Comparison of ENCODE assay signal across 9 mouse cellular contexts in genomic region chr5:30207276-30207675, GRCm38 (mm10). TPM values are rescaled to one million over a fixed set of nuclear protein-coding genes. Genes with fewer than 3 reads are reported as not detected.
DNase-seq lines count a peak whose midpoint lies in the region; ATAC-seq and TF ChIP-seq lines count a peak whose summit lies in the region.
"Had no signal": no experiment of that assay in that cellular context is flagged by ENCODE, and none has a peak within 500 bp of the region (broad histone marks: within the 10 kb centered on the region; RNA-seq: fewer than 3 reads in every experiment).

No protein-coding gene starts in this region.

- no peak overlapping the region for H3K9ac ChIP-seq in hindbrain, postnatal 0 days (replicated peaks; ENCODE audit: low read length)
- H3K9ac ChIP-seq in hindbrain, embryonic 13.5 days: no peak overlapping the region
- no peak overlapping the region for H3K9ac ChIP-seq in ES-Bruce4 (ENCODE audit: low read depth, poor library complexity, severe bottlenecking)

- peak; percentile 53 for TF ChIP-seq CTCF in hindbrain, postnatal 0 days (IDR thresholded peaks at IDR 0.05; ENCODE audit: low read depth)
- TF ChIP-seq CTCF in ES-Bruce4 (IDR thresholded peaks at IDR 0.05; ENCODE audit: low read depth, low read length): peak; percentile 55

- no peak for ATAC-seq in hindbrain, postnatal 0 days
- no peak for ATAC-seq in hindbrain, embryonic 13.5 days (ENCODE audit: low FRiP score)

- no peak for DNase-seq in hindbrain, postnatal 0 days (ENCODE audit: low spot score)
- peak; percentile 43 for DNase-seq in c-Kit-positive CD71-positive TER-119-negative erythroid progenitor cells, embryonic 14.5 days (ENCODE audit: low read depth)
- DNase-seq in lung, postnatal 14 days: peak; percentile 26
- DNase-seq in urinary bladder, adult 18-20 months (ENCODE audit: low spot score in 2 of 2): no peak
- DNase-seq in cerebellum, adult 18-20 months: no peak
- DNase-seq in heart, adult 11 months: no peak

- H3K4me2 ChIP-seq in hindbrain, postnatal 0 days (ENCODE audit: low read depth, low read length): no peak overlapping the region
- no peak overlapping the region for H3K4me2 ChIP-seq in hindbrain, embryonic 13.5 days

- H3K4me1 ChIP-seq in hindbrain, postnatal 0 days (ENCODE audit: insufficient read depth, low read length): no peaks in the 10 kb centered on the region
- H3K4me1 ChIP-seq in hindbrain, embryonic 13.5 days (replicated peaks): no peaks in the 10 kb centered on the region
- H3K4me1 ChIP-seq in ES-Bruce4 (ENCODE audit: control insufficient read depth, insufficient read depth, low read length): peaks cover 7% of the 10 kb centered on the region

- H3K27me3 ChIP-seq in hindbrain, postnatal 0 days (ENCODE audit: insufficient read depth, low read length): no peaks in the 10 kb centered on the region
- no peaks in the 10 kb centered on the region for H3K27me3 ChIP-seq in hindbrain, embryonic 13.5 days
- H3K27me3 ChIP-seq in ES-Bruce4 (ENCODE audit: control insufficient read depth, insufficient read depth, low read length, poor library complexity, severe bottlenecking): no peaks in the 10 kb centered on the region

- no peak overlapping the region for H3K4me3 ChIP-seq in hindbrain, postnatal 0 days (ENCODE audit: low read length)
- no peak overlapping the region for H3K4me3 ChIP-seq in hindbrain, embryonic 13.5 days
- H3K4me3 ChIP-seq in ES-Bruce4 (ENCODE audit: low read depth, low read length): no peak overlapping the region

- no peak for TF ChIP-seq EP300 in ES-Bruce4 (IDR thresholded peaks at IDR 0.05; ENCODE audit: insufficient read depth, low read depth, low read length)

- H3K27ac ChIP-seq in hindbrain, postnatal 0 days: no peak overlapping the region
- no peak overlapping the region for H3K27ac ChIP-seq in hindbrain, embryonic 13.5 days
- H3K27ac ChIP-seq in ES-Bruce4 (ENCODE audit: insufficient read depth, low read length): no peak overlapping the region

- no peak for TF ChIP-seq POLR2A in ES-Bruce4 (IDR thresholded peaks at IDR 0.05; ENCODE audit: insufficient read depth, low read length)

- H3K36me3 ChIP-seq in hindbrain, postnatal 0 days (ENCODE audit: insufficient read depth, low read length): no peaks in the 10 kb centered on the region
- no peaks in the 10 kb centered on the region for H3K36me3 ChIP-seq in hindbrain, embryonic 13.5 days
- H3K36me3 ChIP-seq in ES-Bruce4 (ENCODE audit: control insufficient read depth, insufficient read depth, low read length, poor library complexity, severe bottlenecking): no peaks in the 10 kb centered on the region

- no peaks in the 10 kb centered on the region for H3K9me3 ChIP-seq in hindbrain, postnatal 0 days (ENCODE audit: low read length)
- H3K9me3 ChIP-seq in hindbrain, embryonic 13.5 days: no peaks in the 10 kb centered on the region
- no peaks in the 10 kb centered on the region for H3K9me3 ChIP-seq in ES-Bruce4 (replicated peaks; ENCODE audit: control insufficient read depth, insufficient read depth, low read length, poor library complexity, severe bottlenecking)

- 63% methylated on average over 6 of the region's 6 CpGs for WGBS in hindbrain, postnatal 0 days
- 68% methylated on average over 6 of the region's 6 CpGs for WGBS in hindbrain, embryonic 13.5 days

RNA-seq across cellular contexts. Expression of gene Adgrf3, which starts 1.8 kb away (rescaled TPM):
- total RNA-seq in hindbrain, postnatal 0 days (2014; rRNA removed): 0.37 TPM in 1 of 2 replicates, not detected in the other
- polyA plus RNA-seq in hindbrain, postnatal 0 days (2015; fragmentation: Nextera tagmentation; extraction: Ambion mirVana): not detected in 2 replicates
- polyA plus RNA-seq in hindbrain, embryonic 13.5 days (2015; fragmentation: Nextera tagmentation; extraction: Ambion mirVana): not detected in 2 replicates
- not detected in 2 replicates for polyA plus RNA-seq in ES-Bruce4 (2011; ENCODE audit: insufficient read depth, insufficient read length, low read depth, missing spikeins)
- polyA plus RNA-seq: neural tube, embryonic 11.5 days had no signal

RNA-seq across cellular contexts. Expression of gene Selenoi, which starts 25.1 kb away (rescaled TPM):
- 99.5 and 108 TPM in 2 replicates for total RNA-seq in hindbrain, postnatal 0 days (2014; rRNA removed)
- 20.7 and 23.1 TPM in 2 replicates for polyA plus RNA-seq in hindbrain, postnatal 0 days (2015; fragmentation: Nextera tagmentation; extraction: Ambion mirVana)
- polyA plus RNA-seq in hindbrain, embryonic 13.5 days (2015; fragmentation: Nextera tagmentation; extraction: Ambion mirVana): 24.9 and 25.2 TPM in 2 replicates
- polyA plus RNA-seq in ES-Bruce4 (2011; ENCODE audit: insufficient read depth, insufficient read length, low read depth, missing spikeins): 38.3 and 41.6 TPM in 2 replicates

RNA-seq across cellular contexts. Expression of gene Hadhb, which starts 52.2 kb away (rescaled TPM):
- total RNA-seq in hindbrain, postnatal 0 days (2014; rRNA removed): 56.8 and 68.3 TPM in 2 replicates
- 59.9 and 67.5 TPM in 2 replicates for polyA plus RNA-seq in hindbrain, postnatal 0 days (2015; fragmentation: Nextera tagmentation; extraction: Ambion mirVana)
- 65.0 and 70.7 TPM in 2 replicates for polyA plus RNA-seq in hindbrain, embryonic 13.5 days (2015; fragmentation: Nextera tagmentation; extraction: Ambion mirVana)
- 44.7 and 45.3 TPM in 2 replicates for polyA plus RNA-seq in ES-Bruce4 (2011; ENCODE audit: insufficient read depth, insufficient read length, low read depth, missing spikeins)

RNA-seq across cellular contexts. Expression of gene Hadha, which starts 52.3 kb away (rescaled TPM):
- total RNA-seq in hindbrain, postnatal 0 days (2014; rRNA removed): 50.1 and 50.4 TPM in 2 replicates
- 68.0 and 79.1 TPM in 2 replicates for polyA plus RNA-seq in hindbrain, postnatal 0 days (2015; fragmentation: Nextera tagmentation; extraction: Ambion mirVana)
- 76.1 and 84.3 TPM in 2 replicates for polyA plus RNA-seq in hindbrain, embryonic 13.5 days (2015; fragmentation: Nextera tagmentation; extraction: Ambion mirVana)
- 59.3 and 65.7 TPM in 2 replicates for polyA plus RNA-seq in ES-Bruce4 (2011; ENCODE audit: insufficient read depth, insufficient read length, low read depth, missing spikeins)

Comparison
In these comparisons a context has a peak if more than half of its experiments do, and no peak if none do; other contexts are left out.
1. DNase-seq: peak in c-Kit-positive CD71-positive TER-119-negative erythroid progenitor cells, embryonic 14.5 days (single experiment) and lung, postnatal 14 days (single experiment); none in hindbrain, postnatal 0 days (single experiment), urinary bladder, adult 18-20 months (0 of 2), cerebellum, adult 18-20 months (0 of 2) and heart, adult 11 months (single experiment).